Mouse (Mus musculus) heart, postnatal 4 days (tissue): ENCODE data around the gene Tmem126a. TPM values are rescaled to one million over a fixed set of nuclear protein-coding genes. Genes with fewer than 3 reads are reported as not detected.
A peak's percentile ranks its signal among the peaks of the same experiment; 100 is the strongest.

ENCODE experiments used
- DNase-seq: peaks from one replicate; pipeline ENCODE4 v3.0.0; 2021
- total RNA-seq, 2 experiments: library from RNA; stranded (reverse); gene quantifications; 2 replicates each; pipeline ENCODE4 v1.2.3; 2021

Tmem126a gene
- 10 to 100 TPM; 94.6 to 98.6 TPM for total RNA-seq

DNA sequence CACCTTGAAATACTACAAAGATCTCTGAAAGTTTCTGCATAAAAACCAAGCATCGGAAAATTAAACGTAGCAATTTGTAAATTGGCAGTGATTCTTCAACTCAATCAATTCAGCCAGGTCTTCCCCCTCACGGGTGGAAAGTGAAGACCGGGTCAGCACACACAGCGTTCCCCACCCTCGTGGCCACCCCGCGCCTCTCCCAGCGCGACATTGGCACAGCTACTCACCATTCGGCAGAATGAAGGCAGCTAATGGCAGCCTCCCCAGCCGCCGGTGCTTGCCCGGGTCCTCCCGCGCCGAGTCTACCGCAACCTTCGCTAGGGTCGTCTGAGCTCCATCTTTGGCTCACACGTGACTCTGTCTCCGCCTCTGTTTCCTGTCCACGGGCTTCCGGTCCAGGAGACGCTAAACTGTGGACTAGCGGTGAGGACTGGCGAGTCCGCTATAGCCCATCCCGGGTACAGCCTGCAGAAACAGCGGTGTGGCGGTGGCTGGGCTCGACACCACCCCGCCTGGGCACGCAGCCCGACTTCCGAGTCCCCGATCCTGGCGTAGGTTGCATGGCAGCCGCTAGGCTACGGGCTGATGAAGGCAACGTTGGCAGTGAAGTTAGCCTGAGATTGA, at the start of gene Tmem126a:
Gene Tmem126a (minus strand): TSS at position 385 of the 624 bp plus-strand sequence.
- DNase-seq: peak; percentile 87

DNA sequence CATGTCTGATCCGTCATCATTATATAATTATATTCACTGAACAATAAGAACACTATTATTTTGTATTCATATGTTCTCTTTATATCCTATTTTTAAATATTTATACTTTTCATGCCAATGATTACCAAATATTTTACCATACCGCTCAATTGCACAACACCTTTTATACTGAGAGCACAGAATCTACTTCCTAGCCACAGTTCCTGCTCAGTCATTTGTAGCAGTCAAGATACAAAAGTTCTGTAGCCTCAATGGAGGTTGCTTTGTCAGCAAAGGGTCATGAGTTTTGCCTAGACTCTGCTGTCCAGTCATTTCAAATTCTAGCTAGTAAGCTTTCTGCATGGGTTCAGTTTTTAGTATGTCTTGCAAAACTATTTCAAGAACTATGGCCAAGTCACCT, 25.6 kb upstream of the Tmem126a start:
- DNase-seq: no peak

DNA sequence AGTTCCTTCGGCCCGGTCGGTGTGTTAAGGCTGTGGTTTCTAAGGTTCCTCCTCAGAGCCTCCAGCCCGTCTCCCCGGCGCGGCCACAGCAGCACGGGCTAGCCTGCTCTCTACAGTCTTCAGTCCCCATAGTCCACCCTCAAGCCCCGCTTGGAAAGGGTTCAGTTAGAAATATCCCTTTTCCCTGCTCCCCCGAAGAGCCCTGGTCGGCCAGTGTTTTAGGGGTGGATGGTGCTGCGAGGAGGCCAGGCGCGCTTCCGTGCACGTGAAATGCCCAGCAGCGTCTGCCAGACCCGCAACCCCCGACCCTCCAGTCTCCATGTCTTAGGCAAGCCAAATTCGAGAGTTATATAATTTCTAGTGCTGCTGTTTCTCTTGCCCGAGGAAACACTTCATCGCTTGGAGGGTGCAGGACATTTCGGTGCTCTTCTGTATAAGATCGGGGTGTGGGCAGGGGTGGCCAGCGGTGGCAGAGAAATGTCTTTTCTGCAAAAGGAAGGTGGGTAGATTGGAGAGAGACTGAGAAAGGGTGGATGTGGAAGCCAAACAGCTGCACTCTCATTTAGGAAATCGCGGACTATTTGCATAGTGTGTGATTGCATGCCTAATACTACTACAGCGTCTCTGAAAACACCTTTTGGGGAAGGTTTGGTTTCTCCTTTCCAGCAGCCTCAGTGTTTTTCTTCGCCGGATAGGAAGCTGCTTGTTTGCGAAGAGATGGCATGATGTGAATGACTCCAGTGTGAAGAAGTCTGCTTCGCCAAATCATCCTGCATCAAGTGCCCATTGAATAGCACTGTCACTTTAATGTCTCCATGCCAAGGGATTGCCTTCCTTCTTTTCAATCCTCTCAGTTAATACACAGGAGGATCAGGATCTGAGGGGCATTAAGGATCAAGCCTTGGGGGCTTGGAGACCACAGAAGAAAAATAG, 19.6 kb upstream of the Tmem126a start, which contains the start of gene Dlg2:
Gene Dlg2 (plus strand): TSS at position 360 of the 933 bp plus-strand sequence.
- no peak for DNase-seq

DNA sequence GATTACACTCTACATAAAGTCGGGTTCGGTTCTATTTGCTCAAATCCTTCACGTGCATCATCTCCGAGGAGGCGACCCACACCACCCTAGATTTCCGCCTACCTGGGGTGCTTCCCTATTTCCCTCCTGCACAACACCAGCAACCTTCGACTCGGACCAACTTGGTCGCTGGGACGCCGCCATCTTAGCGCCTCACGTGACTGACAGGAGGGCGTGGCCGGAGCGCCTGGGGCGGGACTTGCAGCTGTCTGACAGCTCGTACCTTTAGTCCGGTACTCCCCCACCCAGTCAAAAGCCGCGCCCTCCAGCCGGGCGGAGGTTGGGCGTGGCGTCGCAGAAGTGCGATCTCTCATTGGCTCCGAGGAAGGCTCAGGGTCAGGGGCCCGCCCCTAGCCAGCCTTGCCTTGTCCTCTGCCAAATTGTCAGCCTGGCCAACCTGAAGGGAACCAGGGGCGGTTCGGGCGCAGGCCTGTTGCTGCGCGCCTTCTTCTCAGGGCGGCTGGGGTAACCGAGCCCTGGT, 18.8 kb upstream of the Tmem126a start, which contains the start of gene Tmem126b:
Gene Tmem126b (minus strand): TSS at position 209 of the 520 bp plus-strand sequence.
- peak; percentile 99 for DNase-seq

DNA sequence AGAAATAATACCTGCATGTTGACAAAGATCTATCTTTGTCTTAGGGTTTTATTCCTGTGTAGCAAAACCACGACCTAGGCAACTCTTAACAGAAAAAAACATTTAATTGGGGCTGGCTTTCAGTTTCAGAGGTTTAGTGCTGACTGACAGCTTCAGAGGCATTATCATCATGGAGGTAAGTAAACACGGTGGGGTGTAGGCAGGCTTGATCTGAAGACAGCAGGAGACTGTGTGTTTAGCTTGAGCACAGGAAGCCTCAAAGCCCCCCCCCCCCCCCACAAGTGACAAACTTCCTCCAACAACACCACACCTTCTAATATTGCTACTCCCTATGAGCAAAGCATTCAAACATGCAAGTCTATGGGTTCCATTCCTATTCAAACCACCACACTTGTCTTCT, 16.5 kb upstream of the Tmem126a start:
- no peak for DNase-seq

DNA sequence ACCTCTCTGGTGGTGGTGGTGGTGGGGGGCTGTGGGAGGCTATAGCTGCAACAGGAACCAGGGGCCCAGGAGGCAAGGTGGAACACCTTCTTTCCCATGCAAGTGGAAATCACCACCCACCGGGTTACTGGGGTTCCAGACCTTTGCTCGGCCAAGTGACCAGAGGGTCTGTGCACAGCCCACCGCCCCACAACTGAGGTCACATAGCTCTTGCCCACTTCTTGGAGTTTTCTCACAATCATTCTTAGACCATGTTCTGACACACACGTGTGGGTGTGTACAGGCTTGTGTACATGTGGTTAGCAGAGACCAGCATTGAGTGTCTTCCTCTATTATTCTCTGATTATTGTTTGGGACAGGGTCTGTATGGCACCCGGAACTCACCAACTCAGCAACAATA, 4.4 kb upstream of the Tmem126a start:
- no peak for DNase-seq

DNA sequence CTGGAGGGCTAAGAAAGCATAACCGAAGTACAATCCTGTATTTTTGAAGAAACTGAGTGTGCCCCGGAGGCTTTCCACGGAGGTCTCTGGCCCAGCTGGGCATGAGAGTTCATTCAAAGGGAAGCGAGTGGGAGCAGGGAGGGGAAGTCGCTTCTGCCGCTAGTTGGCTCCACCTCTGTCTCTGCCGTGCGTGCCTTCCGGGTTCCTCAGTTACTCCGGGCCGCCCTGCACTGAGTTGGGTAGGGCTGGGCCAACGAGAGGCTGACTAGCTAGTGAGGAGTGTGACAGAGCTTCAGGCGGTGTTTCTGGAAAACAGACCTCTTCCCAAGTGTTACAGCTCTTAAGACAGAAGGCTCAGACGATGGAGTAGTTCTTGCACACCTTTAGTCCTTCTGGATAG, 3.9 kb upstream of the Tmem126a start:
- DNase-seq: peak; percentile 47

DNA sequence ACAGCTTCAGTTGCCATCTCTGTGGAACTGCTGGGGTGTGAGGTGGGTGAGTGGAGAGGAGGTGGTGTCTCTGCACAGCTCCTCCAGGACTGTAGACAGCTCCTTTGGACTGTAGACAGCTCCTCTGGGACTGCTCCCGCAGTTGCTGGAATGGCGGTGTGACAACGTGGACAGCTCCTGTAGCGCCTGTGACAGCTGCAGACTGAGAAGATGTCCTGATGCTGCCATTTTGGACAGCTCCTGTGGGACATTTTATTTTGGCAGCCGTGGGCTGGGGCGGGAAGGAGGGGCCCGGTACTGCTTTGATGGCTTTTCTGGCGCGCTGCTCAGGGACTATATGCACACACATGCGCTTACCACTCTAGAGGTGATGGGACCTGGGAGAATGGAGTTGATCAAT, 3.3 kb upstream of the Tmem126a start:
- peak; percentile 36 for DNase-seq

DNA sequence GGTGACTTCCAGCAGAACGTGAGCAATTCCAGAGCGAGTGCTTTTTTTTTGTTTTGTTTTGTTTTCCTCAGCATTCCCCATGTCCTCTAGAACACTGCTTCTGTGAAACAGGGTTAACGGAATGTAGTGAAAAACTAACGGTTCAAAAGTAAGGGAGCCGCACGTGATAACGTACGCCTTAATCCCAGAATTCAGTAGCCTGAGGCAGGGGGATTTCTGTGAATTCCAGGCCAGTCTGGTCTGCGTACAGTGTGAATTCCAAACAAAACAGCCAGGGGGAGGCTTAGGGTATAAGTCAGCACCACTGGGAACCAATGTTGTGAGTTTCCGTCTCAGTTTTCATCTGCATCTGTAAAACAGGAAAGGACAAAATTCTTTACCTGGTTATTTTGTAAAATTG, 488 bp upstream of the Tmem126a start:
- DNase-seq: no peak

DNA sequence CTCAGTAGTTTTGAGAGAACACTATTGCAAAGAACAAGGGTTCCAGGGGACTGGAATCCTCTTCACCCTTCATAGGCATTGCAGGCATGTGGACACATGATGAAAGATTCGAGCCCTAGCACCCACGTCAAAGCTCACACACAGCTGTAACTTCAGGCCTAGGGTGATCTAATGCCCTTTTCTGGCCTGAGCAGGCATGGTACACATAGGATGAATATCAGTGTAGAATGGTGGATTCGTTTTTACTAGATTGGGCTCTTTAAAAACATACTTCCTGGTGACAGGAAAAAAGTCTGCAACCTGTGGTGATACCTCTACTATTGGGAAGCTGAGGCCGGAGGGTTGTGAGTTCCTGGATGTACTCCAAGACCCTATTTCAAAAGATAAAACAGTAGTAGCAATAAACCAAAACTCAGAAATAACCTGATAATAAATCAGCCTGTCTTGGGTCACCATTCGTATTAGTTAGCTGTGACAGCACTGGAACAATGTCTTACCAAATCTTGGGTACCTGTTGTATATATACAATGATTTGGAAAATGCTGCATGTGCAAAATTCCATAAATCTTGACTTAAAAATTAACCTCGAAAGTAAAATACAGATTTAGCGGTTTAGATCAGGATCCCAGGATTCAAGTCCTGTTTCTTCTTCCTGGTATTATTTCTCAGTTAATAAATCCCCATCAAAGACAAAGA, 732 bp downstream of the Tmem126a start:
- DNase-seq: no peak

DNA sequence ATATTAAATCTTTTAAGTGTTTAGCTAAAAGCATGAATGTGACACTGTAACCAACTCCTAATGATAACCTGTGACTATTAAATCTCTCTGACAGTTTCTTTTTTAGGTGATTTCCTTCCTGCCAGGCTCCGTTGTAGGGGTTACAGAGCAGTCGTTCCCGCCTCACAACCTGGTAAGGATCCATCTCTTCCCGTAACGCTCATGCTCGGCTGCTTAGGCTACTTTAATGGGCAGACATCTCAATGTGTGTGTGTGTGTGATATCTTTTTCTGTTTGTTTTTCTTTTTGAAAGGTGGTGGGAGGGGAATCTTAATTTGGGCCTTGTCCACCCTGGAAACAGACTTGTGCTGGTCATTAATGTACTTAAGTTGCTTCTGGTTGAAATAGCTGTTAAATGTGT, 12.8 kb downstream of the Tmem126a start:
- no peak for DNase-seq

DNA sequence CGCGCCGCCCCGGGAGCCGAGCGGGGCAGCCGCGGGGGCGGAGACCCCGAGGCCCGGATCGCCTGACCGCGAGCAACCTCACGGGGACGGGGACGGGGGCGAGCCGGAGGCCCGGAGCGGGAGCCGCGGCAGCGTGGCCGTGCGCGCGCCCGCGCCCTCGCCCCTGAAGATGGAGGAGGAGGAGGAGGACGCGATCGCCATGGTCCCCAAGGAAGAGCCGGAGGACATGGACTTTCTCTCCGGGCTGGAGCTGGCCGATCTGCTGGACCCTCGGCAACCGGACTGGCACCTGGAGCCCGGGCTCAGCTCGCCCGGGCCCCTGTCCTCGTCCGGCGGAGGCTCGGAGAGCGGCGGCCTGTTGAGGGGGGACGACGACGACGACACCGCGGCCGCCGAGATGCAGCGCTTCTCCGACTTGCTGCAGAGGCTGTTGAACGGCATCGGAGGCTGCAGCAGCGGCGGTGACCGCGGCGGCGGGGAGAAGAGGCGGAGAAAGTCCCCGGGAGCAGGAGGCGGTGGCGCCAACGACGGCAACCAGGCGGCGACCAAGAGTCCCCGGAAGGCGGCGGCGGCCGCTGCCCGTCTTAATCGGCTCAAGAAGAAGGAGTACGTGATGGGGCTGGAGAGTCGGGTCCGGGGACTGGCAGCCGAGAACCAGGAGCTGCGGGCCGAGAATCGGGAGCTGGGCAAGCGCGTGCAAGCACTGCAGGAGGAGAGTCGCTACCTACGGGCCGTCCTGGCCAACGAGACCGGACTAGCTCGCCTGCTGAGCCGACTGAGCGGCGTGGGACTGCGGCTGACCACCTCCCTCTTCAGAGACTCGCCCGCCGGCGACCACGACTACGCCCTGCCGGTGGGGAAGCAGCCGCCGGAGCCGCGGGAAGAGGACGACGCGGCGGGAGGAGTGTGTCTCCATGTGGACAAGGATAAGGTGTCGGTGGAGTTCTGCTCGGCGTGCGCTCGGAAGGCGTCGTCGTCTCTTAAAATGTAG, 13.6 kb downstream of the Tmem126a start:
- peak; percentile 79 for DNase-seq

DNA sequence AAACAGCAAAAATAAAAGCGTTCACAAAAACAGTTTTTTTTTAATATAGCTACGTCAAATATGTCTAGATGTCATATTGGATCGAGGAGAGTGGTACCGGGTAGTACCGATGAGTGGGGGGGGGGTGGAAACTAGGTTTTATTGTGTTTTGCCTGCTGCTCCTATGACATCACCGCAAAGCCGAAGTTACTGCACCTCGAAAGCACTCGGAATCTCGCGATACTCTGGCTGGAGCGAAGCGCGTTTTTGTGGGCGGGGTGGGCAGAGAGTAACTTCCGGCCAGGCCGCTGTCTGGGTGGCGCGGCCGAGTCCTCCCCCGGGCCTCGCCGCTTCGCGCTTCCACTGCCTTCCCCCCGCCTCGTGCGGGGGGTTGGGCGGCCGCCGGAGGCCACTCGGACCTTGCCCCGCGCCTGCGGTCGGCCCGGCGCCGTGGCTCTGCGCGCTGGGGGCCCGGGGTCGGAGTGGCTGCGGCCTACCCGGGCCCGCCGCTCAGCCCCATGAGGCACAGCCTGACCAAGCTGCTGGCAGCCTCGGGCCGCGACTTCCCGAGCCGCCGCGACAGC, 14.4 kb downstream of the Tmem126a start, which contains the start of gene Crebzf:
Gene Crebzf (plus strand): TSS at position 212 of the 563 bp plus-strand sequence.
- DNase-seq: peak; percentile 97

DNA sequence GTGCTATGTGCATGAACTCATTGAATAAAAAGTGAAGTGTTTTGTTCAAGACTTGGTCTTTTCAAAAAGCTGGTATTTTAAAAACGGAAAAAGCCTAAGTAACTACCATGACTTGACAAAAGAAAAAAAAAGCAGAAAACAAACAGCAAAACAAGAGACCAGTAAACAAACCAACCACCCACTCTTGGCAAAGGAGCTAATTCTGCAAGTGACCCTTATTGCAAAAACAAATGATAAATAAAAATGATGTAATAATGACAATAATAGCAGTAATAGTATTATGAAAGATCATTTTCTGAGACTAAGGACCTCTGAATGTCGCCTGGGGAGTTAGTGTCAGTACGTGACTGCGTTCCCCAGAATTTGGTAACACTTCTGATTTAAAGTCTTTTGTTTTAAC, 15.0 kb downstream of the Tmem126a start:
- no peak for DNase-seq

DNA sequence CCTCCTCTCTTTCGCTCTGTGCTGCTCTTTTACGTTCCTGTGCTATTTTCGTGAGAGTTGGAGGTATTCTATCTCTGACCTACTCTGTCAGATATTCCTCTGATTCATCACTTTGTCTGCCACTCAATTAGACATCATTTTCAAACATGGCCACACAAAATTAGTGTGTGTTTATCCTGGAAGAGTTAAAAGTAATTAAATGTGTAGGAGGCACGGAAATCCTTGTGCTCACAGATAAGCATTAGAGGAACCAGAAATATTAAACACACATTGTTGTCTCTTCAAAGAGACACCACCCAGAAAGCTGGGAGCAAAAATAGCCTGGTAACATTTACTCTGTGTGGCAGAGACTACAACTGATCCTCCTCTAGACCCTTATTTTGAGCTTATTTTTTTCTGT, 17.0 kb downstream of the Tmem126a start:
- no peak for DNase-seq

DNA sequence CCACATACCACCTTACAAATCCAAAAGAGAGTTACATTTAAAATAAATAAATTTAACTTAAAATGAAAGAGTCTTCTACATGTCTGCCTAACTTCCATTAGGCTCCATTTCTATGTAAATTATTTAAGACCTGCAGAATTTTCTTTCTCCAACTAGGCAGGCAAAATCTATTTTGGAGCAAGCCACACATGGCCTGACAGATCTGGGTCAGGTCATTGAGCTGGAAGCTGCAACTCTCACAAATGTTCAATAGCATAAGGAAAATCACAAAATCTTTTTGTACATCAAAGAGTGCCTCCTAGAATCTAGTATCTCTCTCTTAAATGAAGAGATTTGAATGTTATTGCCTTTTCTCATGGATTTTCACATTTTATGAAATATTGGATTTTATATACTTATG, 24.8 kb downstream of the Tmem126a start:
- DNase-seq: no peak

DNA sequence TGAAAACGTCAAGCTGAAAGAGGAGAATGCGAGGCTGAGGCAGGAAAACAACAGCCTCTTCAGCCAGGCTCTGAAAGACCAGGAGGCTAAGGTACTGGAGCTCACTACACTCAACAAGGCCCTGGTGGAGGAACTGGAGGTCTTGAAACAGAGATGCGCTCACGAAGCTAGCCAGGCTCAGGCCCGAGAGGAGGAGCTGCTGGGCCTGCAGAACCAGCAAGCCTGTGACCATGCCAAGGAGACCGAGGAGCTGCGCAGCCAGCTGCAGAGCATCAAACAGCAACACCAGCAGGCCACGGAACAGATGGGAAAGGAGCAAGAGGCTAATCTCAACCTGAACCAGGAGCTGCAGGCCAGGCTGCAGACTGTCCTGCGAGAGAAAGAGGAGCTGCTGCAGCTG, 30.0 kb downstream of the Tmem126a start:
- DNase-seq: peak; percentile 22

DNA sequence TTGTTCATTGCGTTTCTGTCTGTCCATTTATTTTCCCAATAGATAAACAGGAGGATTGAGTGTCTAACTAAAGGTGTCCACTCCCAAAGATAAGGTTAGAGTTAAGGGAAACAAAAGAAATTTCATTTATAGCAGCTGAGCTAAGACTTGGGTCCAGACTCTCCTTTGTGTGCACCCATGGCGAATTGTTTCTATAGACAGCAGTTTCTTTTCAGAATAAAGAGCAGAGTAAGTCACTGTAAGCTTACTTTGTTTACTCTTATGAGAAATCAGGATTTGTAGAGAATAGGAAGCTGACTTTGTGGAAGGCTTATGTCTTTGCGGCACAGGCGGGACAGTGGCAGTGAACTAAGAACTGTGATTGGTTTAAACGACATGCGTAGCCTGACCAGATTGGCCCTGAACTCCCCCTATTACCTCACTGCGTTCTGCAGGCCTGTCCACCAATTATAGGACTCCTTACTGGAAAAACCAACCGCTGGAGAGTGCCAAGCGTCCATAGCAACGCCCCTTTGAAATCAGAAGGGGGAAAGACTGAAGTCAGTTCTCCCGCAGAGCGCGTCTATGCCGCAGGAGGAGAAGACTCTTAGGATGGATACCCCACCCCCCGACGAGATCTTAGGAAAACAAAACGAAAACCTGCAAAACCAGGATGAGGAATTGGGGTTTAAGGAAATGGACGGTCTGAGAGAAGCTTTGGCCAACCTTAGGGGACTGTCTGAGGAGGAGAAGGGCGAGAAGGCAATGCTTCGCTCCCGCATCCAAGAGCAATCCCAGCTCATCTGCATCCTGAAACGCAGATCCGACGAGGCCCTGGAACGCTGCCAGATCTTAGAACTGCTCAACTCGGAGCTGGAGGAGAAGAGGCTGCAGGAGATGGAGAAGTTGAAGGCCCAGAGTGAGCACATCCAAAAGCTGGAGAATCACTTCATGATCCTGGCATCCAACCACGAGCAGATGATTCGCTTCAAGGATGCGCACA, 30.7 kb downstream of the Tmem126a start, which contains the start of gene Ccdc89:
Gene Ccdc89 (plus strand): TSS at position 558 of the 982 bp plus-strand sequence.
- peak; percentile 83 for DNase-seq

DNA sequence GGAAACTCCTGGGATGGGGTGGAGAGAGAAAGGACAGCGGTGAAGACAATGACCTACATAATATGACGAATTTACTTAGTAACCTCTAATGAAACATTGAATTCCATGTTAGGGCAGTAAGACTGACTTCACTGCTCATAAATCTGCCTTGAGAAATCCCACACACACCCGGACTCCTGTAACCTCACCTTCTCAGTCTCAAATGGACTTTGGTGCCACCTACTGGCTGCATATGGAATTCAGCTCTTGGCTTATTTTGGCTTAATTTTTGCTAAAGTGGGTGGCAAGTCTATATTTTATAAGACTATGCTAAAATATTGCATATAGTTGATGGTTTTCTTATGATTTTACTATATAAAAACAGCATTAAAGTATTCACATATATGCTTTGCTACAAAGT, 47.1 kb downstream of the Tmem126a start:
- peak; percentile 81 for DNase-seq
